Mouse (Mus musculus) embryo, embryonic 9.5 days (tissue): ENCODE measurements around the gene Nap1l1.
"Not testable (repeated sequence)": the region's sequence is repeated elsewhere in the genome, so short reads cannot be mapped to it uniquely, and the experiment has no call there.

Experiments used
- DNase-seq: peaks from one replicate; pipeline ENCODE4 v3.0.0-alpha.2; 2017; ENCODE audit errors: extremely low spot score

The Nap1l1 gene

DNA sequence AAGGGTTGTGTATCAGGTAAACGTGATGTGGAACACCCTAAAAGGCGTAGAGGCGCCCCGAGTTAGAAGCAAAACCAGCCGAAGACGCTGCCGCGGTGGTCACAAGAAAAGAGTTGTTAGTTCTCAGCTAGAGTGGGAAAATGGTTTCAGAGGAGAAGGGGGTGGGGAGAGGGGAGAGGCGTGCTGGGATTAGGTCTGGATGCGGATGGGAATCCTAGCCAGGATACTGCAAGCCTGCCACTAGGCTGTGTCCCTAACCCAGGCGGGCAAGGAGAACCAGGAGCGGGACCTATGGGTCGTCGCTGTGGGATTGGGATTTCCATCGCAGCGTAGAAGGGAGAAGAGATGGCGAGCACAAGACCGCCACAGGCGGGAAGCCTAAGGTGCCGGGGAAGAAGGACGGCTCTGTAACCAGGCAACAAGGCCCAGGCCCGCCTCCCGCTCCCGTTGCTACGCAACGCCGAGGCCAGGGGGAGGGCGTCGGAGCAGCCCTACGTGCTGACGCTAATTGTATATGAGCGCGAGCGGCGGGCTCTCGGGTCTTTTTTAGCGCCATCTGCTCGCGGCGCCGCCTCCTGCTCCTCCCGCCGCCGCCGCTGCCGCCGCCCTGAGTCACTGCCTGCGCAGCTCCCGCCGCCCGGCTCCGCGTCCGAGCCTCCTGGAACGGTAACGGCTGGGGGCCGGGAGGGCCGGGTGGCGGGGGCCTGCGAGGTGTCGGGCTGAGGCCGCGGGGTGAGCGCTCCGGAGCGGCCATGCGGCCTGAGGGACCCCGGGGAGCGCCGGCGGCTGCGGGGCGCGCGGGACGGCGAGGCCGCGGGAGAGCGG, at the start of gene Nap1l1:
Gene Nap1l1, plus strand, starts transcription at position 538 of the 825 bp plus-strand sequence.
- peak; percentile 99 for DNase-seq

DNA sequence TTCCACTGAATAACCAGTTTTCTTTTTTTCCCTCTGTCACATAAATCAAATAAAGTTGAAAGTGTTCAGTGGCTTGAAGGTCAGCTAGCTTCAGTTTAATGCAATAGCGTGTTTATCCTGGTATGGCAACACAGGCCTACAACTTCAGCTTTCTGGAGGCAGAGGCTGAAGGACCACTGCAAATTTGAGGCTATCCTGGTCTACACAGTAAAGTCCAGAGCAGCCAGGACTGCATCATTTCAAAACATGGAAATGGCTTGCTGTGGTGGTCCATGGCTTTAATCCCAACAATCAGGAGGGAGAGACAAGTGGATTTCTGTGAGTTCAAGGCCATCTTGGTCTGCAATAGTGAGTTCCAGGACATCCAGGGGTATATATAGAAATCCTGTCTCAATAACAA, 46.5 kb upstream of the Nap1l1 start:
- DNase-seq, result no peak

DNA sequence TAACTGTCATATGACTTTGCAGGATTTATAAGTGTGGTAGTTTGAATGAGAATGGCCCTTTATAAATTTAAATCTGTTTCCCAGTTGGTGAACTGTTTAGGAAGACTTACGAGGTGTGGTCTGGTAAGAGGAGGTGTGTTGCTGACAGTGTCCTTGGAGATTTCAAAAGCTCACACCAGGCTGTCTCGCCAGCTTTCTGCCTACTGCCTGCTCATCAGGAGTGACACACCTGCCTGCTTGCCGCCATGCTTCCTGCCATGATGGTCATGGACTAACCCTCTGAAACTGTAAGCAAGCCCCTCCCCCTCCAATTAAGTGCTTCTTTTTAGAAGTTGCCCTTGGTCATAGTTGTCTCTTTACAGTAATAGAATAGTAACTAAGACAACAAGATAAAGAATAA, 39.5 kb upstream of the Nap1l1 start:
- no peak for DNase-seq

DNA sequence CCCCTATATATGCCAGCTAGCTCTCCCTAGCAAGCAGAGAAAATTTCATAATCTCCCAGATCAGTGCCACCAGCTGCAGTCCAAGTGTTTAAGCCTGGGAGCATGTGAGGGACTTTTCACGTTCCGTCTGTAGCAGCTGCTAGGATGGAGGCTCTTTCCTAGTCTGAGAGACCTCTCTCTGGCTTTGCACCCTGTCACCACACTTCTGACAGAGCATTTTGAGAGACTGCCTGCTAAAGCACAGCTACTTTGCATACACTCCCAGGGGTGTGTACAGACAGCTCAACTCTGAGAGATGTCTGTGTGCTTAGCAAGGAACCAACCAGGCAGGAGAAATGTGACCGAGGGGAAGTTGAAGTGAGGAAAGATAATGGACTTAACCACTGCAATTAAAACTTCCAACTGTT, 32.0 kb upstream of the Nap1l1 start:
- DNase-seq, result no peak

DNA sequence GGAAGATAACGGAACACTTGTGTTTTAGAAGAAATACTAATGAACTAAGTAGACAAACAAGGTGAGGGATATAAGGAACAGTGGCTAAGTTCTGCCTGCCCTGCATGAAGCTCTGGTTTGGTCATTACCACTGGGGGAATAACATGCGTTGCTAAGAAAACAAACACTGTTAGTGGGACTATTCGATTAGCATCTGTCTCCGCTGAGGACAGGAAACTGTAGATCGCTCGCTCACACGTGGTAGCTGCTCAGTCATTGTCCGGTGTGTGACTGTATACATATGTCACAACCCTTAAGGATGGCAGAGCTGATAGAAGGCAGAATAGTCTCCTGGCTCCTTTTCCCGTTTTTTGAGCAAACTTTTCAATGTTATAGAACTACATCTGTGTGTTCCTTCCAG, 28.8 kb upstream of the Nap1l1 start:
- no peak for DNase-seq

DNA sequence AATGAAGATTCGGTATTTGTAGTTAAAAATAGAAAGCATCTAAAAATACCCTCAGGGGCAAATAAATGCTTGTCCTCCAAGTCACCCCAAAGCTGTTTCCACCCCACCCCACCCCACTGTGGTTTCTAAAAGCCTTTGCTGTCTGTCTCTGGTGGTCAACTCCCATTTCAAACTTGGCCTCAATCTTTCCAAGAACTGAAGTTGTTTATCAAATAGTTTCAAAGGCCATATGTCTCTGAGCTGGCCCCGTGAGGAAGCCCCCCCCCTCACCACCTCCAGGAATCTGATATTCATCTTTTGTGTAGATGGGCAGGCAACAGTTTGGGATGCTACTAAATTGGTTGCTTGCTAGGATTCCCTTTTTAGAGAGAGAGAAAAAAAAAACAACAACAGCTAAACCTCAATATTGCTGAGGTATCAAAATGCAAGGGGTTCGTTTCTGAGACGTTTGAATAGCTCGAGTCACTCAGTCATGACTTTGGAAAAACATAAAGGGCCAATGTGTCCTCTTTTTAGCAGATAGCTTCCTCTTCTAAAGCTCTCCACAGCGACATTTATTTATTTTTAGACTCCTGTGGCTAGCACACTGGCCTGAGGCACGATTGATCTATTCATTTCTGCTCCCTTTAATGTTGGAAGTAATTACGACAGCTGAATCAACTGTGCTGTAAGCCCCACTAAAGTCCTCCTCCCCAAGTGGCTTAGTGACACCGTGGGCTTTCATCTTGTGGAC, 26.9 kb upstream of the Nap1l1 start:
- no peak for DNase-seq

DNA sequence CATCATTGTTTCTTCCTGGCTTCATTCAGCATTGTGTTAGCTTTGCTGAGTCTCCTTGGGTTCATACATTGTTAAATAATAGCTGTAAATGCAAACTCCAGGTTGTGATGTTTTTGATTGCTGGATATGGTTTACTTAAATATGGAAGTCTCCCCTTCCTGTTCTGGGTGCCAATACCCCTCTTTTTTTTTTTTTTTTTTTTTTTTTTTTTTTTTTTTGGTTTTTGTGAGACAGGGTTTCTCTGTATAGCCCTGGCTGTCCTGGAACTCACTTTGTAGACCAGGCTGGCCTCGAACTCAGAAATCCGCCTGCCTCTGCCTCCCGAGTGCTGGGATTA, 26.4 kb upstream of the Nap1l1 start:
- not testable (repeated sequence) for DNase-seq

DNA sequence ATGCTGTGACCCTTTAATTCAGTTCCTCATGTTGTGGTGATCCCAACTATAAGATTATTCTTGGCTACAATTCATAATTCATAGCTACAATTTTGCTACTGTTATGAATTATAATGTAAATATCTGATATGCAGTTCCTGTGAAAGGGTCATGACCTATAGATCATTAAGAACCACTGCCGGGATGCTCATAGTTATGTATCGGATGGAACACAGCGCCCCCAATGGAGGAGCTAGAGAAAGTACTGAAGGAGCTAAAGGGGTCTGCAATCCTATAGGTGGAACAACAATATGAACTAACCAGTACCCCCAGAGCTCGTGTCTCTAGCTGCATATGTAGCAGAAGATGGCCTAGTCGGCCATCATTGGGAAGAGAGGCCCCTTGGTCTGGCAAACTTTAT, 23.4 kb upstream of the Nap1l1 start:
- not testable (repeated sequence) for DNase-seq

DNA sequence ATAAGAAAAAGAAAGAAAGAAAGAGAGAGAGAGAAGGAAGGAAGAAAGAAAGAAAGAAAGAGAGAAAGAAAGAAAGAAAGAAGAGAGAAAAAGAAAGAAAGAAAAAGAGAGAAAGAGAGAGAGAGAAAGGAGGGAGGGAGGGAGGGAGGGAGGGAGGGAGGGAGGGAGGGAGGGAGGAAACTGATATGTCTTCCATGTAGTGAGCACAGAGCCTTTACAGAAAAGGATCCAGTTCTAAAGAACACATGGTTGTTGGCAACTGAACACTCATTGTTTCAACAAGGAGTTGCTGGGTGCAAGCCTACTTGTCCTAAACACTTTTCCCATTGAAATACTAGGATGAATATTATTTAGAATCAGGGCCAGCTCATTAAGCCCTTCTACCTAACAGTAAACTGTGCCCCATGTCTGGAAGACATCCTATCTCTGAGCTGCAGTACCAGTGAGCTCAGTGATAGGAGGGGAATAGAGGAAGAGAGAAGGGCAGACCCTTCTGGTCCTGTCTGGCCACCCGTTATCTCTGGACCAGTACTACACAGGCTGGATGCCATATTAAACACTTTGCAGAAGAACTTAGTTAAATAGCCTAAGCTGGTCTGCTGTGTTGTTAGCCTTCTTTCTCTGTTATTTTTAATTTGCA, 21.2 kb upstream of the Nap1l1 start:
- no peak for DNase-seq

DNA sequence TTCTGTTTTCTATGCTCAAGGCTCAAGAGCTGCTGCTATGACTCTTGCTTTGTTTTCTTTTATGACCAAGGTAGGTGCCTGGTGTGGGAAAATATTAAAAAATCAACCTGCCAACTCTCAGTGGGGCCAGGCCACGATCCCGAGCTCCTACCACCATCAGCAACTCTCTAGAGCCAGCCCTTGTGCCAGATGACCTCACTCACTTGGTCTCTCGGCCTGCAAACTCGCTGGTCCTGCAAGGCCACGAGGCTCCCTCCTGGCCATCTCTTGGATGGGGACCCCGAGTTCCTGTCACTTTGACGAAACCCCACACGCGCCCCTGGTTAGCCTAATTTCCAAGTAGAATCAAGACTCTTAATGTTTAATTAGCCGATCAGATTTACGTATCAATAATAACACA, 20.6 kb upstream of the Nap1l1 start:
- no peak for DNase-seq

DNA sequence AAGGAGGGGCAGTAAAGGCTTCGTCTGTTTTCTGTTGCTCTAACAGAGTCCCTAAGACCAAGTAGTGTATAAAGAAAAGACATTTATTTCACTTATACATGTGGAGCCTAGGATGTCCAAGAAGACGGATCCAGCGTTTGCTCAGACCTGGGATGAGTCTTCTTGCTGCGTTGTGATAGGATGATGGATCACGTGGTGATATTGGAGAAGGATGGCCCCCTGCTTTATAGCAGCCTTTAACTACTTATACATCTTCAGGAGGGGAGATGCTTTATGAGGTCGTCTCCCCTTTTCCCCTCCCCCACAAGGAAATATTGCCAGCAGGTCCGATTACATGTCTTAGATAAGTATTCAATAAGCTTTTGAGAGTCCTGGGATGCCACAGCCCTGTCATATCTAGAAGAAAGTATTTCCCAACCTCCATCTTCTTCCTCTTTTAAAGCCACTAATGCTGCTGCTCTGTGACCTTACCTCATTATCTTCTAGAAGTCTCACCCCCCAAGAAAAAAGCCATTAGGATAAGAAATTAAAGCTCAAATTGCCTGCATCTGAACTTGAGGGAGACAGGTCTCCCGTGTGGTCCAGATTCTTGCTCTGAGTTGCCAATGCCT, 18.2 kb upstream of the Nap1l1 start:
- no peak for DNase-seq

DNA sequence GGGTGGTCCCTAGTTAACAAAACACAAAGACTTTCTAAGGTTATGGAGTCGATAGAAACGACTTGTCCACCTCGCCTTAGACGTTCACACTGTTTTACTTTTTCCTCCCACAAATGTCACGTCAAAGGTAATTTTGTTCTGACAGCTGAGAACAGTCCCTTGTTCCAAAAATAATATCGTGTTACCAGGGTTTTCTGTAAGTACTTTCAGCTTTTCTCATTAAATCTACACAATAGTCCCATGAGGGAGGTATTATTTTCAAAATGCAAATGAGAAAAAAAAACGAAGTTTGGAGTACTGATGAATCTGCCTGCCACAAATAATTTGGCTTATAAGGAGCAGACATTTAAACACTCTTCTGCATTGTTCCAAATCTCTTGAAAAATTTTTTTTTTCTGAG, 14.9 kb upstream of the Nap1l1 start:
- DNase-seq, result no peak

DNA sequence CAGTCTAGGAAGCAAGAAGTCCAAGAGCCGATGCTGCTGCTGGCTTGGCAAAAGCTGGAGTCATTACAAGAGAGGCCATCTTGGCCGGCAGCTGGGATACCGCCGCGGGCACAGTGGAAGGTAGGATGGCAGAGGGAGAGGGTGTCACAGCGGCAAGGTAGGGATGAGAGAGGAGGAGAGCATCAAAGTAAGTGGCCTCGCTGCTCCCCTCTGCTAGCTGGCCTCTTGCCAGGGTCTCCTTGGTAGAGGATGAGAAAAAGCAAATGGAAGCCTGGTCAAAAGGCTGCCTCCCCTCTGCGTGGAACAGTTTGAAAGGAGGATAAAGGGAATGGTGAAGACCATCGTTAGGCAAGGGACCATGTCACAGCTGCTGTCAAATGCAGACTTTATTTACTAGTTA, 14.0 kb upstream of the Nap1l1 start:
- DNase-seq, result no peak

DNA sequence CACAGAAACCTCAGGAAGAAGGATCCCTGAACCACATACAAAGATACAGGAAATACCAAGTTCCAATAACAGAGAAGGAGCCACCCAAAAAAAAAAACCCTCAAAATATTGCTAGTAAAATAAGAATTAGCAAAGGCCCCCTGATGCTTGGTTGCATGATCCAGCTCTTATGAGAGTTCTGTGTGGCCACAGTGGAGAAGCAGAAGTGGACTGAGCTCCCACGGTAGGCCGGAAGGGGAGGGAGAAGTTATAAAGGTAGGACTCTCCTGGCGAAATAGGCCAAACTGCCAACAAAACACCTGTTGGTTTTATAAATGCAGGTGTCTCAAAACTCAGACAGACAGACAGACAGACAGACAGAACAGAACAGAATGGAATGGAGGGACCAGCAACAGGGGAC, 13.1 kb upstream of the Nap1l1 start:
- DNase-seq, result no peak

DNA sequence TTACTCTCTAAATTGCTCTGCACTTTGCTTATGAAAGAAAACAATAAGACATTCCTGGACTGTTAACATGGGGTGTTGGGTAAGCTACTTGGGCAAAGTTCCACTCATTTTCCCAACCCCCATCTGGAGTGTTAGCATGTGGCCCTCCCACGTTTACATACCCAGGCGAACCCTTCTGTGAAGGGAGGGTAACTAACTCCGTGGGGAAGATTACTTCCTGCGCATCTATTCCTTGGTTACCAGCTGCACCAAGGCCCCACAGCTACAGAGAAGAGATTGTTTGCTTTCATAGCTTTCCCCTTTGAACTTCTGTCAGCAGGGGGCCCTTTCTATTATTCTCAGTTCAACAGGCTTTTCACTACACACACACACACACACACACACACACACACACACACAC, 12.6 kb upstream of the Nap1l1 start:
- DNase-seq, result peak; percentile 43

DNA sequence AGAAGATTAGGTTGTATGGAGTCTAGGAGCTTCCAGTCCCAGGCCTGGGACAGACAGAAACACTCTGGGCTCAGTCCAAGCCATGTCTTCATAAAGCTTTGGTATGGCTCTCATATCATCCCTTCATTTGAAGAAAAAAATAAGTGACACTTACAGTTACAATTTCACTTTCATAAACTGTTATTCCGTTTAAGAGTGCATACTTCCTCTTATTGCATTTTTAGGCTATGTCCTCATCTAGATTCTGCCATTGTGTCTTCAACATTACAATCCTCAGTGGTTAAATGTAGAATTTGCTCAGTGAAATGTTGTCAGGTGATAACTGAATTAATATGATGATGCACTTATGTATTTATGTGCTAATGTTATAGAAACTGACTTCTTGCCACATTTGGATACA, 8.2 kb upstream of the Nap1l1 start:
- DNase-seq, result no peak

DNA sequence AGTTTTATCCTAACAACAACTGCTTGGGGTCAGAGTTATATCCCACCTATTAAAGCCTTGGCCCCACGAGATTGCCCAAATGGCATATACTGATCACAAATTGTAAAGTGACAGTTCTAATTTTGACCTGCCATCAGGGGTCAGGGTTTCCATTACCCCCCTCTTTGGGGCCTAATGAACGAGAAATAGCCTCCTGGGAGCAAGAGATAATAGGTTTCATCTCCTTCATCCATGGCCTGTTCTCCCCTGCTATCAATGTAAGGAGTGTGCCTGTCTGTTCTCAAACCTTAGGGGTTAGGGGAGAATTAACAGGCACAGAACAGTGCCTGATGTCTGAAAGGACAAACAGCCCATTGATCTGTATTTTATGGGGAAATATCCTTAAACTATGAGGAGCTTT, 7.6 kb upstream of the Nap1l1 start:
- DNase-seq, result no peak

DNA sequence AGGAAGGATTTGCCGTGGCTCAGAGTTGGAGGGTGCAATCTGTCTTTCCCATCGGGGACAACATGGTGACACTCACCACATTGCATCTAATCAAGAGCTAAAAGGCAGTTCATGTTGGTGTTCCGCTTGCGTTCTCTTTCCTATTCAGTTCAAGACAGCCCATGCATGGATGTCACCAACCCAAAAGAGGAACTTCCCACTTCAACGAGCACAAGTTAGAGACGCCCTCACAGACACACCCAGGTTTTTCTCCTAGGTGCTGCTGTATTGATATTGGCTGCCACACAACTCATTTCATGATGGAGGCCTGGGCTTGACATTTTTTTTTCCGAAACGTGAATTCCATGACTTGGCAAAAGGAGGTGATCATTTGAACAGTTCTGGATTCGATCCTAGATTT, 1.9 kb upstream of the Nap1l1 start:
- DNase-seq, result no peak

DNA sequence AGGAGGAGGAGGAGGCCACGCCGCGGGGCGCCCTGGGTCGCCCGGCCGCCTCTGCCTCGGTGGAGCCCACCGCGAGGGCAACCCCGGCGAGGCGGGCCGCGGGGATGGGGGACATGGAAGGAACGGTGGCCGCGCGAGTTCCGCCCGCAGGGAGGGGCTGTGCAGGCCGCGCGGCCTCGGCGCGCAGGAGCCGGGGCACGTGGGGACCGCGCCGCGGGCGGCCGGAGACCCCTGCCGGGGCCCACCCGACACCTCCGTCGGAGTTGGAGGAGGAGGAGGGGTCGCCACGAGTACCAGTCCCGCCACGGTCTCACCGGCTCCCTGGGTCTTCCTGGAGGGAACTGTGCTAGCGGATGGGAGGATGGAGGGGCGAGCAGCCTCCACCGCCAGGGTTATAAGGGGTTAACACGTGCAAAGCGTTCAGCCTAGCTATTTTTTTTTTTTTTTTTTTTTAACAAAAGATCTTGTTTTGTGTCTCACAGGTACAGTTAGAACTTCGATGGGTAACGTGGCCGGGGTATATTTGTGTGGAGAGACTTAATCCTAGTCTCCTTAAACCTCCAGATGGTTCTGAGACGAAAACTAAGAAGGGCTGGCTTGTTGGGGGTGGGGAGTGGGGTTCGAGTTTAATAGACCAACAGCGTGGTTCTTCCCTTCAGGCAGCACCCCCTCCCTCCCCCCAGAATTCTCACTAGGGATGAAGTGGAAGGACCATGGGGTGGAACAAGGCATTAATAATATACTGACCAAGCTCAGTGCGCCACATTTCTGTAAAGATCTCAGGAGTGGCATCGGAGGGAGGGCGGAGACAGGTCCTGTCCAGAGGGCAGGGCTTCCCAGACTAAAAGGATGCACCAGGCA, 718 bp downstream of the Nap1l1 start:
- DNase-seq, result peak; percentile 76

DNA sequence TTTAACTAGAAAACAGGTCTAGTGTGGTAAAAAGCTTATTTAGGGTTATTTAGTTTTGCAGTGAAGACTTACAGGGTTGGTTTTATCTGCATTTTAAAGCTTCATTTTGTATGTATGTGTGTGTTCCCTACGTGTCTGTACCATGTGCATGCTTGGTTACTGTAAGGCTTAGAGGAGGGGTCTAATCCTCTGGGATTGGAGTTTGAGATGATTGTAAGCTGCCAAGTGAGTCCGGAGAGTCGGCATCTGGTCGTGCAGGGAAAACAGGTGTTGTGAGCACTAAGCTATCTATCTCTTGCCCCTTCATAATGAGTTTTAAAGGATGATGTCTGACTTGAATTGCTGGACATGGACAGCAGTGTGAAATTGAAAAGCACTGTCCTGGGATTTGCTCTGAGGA, 3.3 kb downstream of the Nap1l1 start:
- DNase-seq, result no peak

DNA sequence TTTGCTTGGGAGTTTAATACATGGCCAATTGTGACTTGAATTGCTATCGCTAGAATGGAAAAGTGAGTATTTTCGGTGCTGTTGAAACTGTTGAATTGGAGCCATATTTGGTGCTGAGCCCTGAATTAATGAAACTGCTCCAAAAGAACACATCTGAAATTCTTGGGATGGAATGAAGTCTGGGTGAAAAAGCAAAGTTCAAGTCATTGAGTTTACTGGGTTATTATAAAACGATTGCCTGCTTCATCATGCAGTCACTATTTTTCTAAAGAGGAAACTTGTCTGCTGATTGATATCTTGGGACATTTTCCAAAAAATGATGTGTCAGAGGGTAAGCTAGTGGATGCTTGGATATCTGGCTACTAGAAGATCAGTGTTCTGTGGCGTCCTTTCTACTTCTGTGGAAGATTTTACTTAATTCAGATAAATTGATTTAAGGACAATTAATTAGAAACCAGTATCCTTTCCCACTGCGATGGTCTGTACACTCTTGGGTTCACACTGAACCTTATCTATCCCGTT, 4.0 kb downstream of the Nap1l1 start:
- no peak for DNase-seq
